Mouse (Mus musculus) heart, embryonic 13.5 days (tissue): Measurements from ENCODE around the gene Mdm2. TPM values are rescaled to one million over a fixed set of nuclear protein-coding genes. Genes with fewer than 3 reads are reported as not detected.
"Not testable (repeated sequence)": the region's sequence is repeated elsewhere in the genome, so short reads cannot be mapped to it uniquely, and the experiment has no call there.

ENCODE experiments used
- ATAC-seq: fragments of 200-750 bp; cut with Nextera tagmentation; 2 replicates; pipeline ENCODE4 v1.8.0; 2017; ENCODE audit warnings: moderate TSS enrichment; ENCODE audit not compliant: insufficient number of reproducible peaks, low FRiP score, low TSS enrichment; ENCODE audit errors: extremely low read depth
- H3K27ac ChIP-seq: fragments of 300-500 bp; sonication (generic); replicated peaks from 2 replicates; pipeline ENCODE4 v1.5.1; 2015; ENCODE audit warnings: moderate library complexity, mild to moderate bottlenecking, inconsistent platforms
- H3K27me3 ChIP-seq: fragments of 300-500 bp; sonication (generic); replicated peaks from 2 replicates; pipeline ENCODE4 v1.6.1; 2015; ENCODE audit warnings: mild to moderate bottlenecking, inconsistent platforms
- H3K36me3 ChIP-seq: fragments of 300-500 bp; sonication (generic); 2 replicates; pipeline ENCODE4 v1.6.1; 2015; ENCODE audit warnings: mild to moderate bottlenecking, inconsistent platforms
- H3K4me1 ChIP-seq: fragments of 300-500 bp; sonication (generic); 2 replicates; pipeline ENCODE4 v1.6.1; 2015; ENCODE audit warnings: inconsistent platforms
- H3K4me2 ChIP-seq: fragments of 300-500 bp; sonication (generic); 2 replicates; pipeline ENCODE4 v1.6.1; 2015; ENCODE audit warnings: inconsistent platforms, mild to moderate bottlenecking, moderate library complexity
- H3K4me3 ChIP-seq: fragments of 300-500 bp; sonication (generic); 2 replicates; pipeline ENCODE4 v1.5.1; 2015; ENCODE audit warnings: moderate library complexity, mild to moderate bottlenecking, inconsistent platforms
- H3K9ac ChIP-seq: fragments of 300-500 bp; sonication (generic); 2 replicates; pipeline ENCODE4 v1.6.1; 2015; ENCODE audit warnings: inconsistent platforms, mild to moderate bottlenecking, moderate library complexity
- H3K9me3 ChIP-seq: fragments of 300-500 bp; sonication (generic); 2 replicates; pipeline ENCODE4 v1.6.1; 2016; ENCODE audit warnings: inconsistent platforms
- WGBS: fragments of 180-500 bp; shearing (Covaris S2); methylation state at CpG from one replicate; pipeline ENCODE4 v1.1.7; 2015; ENCODE audit warnings: mixed read lengths; 5-methylcytosine and 5-hydroxymethylcytosine counted together
- polyA plus RNA-seq: library from polyadenylated mRNA; unstranded; fragments of >200 nt; fragmentation: Nextera tagmentation; extraction: Ambion mirVana; gene quantifications from 2 replicates; pipeline ENCODE4 v1.2.1, GENCODE M21; 2015

Gene Mdm2
- polyA plus RNA-seq: 38.7 and 41.5 TPM in 2 replicates

DNA sequence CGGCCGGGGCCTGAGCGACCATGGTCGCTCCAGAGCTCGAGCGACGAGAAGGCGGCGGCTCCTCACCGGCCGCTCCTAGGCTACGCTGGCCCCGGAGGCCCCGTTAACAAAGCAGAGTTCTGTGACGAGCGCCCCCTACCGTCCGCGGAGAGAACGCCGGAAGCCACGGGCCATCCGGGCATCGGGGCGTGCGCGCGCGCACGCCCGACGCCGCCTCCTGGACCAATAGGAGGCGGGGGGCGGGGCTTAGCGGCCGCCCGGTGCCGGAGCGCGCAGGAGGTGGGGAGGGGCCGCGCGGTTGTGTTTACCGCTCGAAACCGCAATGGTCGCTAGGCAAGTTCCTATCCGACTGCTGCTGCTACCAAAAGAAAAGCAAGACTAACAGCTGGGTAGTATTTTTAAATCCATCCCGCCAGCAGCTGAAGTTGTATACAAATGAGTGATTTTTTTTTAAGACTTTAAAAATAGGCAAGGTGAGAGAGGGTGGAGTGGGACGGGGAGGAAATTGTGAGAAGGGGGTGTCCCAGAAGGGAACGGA, at the start of gene Mdm2:
Gene Mdm2, minus strand, starts transcription at position 155 of the 538 bp plus-strand sequence.
- H3K4me3 ChIP-seq: peak within 1 kb of the TSS; percentile 92
- H3K9me3 ChIP-seq: no peaks in the 10 kb centered on the region
- peak within 1 kb of the TSS; percentile 100 for H3K9ac ChIP-seq
- peak within 1 kb of the TSS; percentile 83 for H3K4me2 ChIP-seq
- peak within 1 kb of the TSS; percentile 99 for H3K27ac ChIP-seq
- peaks cover 34% of the 10 kb centered on the region for H3K4me1 ChIP-seq
- peaks cover 27% of the 10 kb centered on the region for H3K36me3 ChIP-seq
- under 1% methylated on average over 52 of the region's 52 CpGs for WGBS
- peak; percentile 91 for ATAC-seq
- H3K27me3 ChIP-seq: no peaks in the 10 kb centered on the region

DNA sequence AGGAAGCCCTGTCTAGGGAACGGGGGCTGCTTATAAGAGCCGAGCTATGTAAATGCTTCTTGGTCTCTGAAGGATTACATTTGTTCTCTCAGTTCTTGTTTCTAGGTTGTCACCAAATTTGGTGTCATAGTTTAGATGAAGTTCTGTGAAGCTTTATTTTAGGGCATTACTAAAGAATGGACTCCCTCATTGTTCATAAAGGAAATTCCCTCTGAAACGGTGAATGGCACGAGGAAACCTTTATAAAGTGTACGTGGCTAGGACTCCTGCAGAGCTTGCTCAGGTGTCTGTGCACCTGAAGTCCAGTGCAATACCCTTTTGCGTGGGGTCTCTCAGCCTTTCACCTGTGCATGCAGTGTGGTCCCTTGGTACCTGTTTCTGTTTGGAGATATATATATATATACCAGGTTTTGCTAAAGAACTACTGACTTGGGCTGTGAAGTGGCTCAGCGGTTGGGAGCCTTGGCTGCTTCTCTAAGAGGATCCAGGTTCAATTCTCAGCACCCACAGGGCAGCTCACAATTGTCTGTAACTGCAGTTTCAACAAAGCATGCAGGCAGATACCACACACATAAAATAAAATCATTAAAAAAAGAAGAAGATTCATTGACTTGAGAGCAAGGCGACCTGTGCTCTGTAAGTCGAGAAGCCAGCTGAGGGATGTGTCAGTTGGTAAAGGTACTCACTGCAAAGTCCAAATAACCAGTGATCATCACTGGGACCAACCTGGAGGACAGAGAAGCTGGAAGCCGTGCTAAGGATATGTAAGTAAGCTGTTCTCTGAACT, 49.5 kb upstream of the Mdm2 start:
- 88% methylated on average over 10 of the region's 10 CpGs for WGBS
- H3K27me3 ChIP-seq: no peaks in the 10 kb centered on the region
- H3K4me1 ChIP-seq: no peaks in the 10 kb centered on the region
- peaks cover 98% of the 10 kb centered on the region for H3K36me3 ChIP-seq
- H3K4me2 ChIP-seq: no peak overlapping the region
- no peaks in the 10 kb centered on the region for H3K9me3 ChIP-seq
- no peak for ATAC-seq
- H3K4me3 ChIP-seq: no peak overlapping the region
- no peak overlapping the region for H3K27ac ChIP-seq
- no peak overlapping the region for H3K9ac ChIP-seq

DNA sequence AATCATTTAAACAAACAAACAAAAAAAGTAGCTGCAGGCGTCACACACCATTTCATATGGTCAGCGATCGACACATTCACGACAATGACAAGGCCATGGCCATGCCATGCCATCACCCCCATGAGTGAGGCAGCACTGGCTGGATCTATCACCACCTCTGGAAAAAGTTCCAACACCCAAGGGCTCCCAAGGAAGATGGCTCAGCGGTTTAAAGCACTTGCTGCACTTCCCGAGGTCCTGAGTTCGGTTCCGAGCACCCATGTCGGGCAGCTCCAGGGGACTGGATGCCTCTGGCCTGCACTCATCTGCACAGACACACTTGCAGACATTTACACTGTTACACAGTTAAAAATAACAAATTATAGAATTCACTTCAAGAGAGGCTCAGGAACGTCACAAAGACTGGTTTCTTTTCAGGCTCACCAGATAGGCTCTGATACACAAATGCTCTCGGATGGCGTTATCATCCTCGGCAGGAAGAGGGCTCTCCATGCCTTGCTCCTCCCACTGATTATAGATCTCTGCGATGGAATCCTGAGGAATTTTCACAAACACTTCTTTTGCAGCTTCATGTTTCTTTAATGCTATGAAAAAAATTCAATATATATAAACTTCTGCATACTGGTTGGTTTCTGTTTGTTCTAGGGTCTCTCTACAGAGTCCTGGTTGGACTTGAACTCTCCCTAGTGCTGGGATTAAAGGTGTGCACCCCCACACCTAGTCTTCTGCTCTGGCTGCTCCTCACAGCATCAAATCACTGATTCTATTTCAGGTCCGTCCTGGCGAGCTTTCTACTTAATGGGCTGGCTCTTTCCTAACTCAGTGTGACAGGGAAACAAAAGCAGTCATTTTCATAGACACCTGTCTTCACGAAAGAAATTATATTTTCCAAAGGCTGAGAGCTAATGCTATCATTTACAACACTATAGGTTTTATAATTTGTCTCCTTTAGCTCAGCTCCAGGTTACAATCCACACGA, 48.5 kb upstream of the Mdm2 start:
- Histone ChIP-seq H3K9me3 (no peaks in the 10 kb centered on the region), H3K4me3 (no peak overlapping the region), H3K9ac (no peak overlapping the region), H3K27ac (no peak overlapping the region), H3K4me2 (no peak overlapping the region), H3K27me3 (no peaks in the 10 kb centered on the region), H3K36me3 (peaks cover 99% of the 10 kb centered on the region), H3K4me1 (no peaks in the 10 kb centered on the region)
- 80% methylated on average over 18 of the region's 18 CpGs for WGBS
- no peak for ATAC-seq

DNA sequence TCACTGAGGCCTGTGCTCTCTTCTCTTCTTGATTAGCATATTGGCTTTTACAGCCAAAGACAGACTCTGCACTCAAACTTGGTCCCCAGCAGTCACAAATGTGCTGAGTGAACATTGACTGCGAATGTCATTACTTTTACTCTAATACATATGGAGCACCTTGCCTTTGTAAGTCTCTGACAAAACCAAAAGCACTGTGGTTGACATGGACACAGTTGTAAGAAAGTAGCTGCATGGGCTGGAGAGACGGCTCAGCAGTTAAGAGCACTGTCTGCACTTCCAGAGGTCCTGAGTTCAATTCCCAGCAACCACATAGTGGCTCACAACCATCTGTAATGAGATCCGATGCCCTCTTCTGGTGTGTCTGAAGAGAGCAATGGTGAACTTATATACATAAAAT, 47.8 kb upstream of the Mdm2 start:
- ATAC-seq, H3K9me3 ChIP-seq, H3K4me2 ChIP-seq, H3K4me1 ChIP-seq, H3K27ac ChIP-seq, H3K27me3 ChIP-seq, H3K4me3 ChIP-seq, H3K9ac ChIP-seq: not testable (repeated sequence)
- WGBS: 93% methylated on average over 3 of the region's 3 CpGs
- peaks cover 96% of the 10 kb centered on the region for H3K36me3 ChIP-seq

DNA sequence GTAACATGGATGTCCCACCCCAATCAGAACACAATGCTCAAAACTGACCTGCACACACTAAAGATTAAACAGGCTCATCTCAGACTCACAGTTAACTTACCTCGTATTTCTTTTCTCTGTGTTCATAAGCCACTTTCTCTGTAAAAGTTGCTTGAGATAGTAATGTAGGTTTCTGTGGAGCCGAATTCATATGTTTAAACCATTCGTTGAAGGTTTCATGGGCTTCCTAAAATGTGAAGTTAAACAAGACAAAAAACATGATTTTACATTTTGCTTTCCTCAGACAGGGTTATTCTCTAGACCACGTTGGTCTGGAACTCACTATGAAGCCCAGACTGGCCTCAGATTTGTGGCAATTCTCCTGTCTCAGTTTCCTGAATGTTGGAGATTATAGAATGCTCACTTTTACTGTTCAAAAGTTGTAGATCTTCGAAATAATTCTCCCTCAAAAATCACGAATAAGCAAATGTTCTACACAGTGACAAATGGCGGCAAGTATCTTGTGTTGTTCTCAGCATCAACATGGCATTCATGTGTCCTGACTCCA, 47.3 kb upstream of the Mdm2 start:
- Histone ChIP-seq H3K27ac (no peak overlapping the region), H3K4me3 (no peak overlapping the region), H3K36me3 (peaks cover 97% of the 10 kb centered on the region), H3K27me3 (no peaks in the 10 kb centered on the region), H3K9ac (no peak overlapping the region), H3K9me3 (no peaks in the 10 kb centered on the region), H3K4me2 (no peak overlapping the region), H3K4me1 (no peaks in the 10 kb centered on the region)
- ATAC-seq: no peak
- 93% methylated on average over 7 of the region's 7 CpGs for WGBS

- no peak overlapping the region for H3K4me2 ChIP-seq
- ATAC-seq: no peak
- H3K4me3 ChIP-seq: no peak overlapping the region
- H3K36me3 ChIP-seq: peaks cover 97% of the 10 kb centered on the region
- no peaks in the 10 kb centered on the region for H3K27me3 ChIP-seq
- no peaks in the 10 kb centered on the region for H3K9me3 ChIP-seq
- H3K4me1 ChIP-seq: no peaks in the 10 kb centered on the region
- no peak overlapping the region for H3K9ac ChIP-seq
- no peak overlapping the region for H3K27ac ChIP-seq
- WGBS: 90% methylated on average over 1 of the region's 1 CpGs
Measured at GRCm38 (mm10) chr10:117757259-117757658, 46.7 kb upstream of the Mdm2 start.

GRCm38 (mm10) chr10:117756784-117757183, 46.2 kb upstream of the Mdm2 start:
- H3K36me3 ChIP-seq: peaks cover 97% of the 10 kb centered on the region
- H3K9ac ChIP-seq: no peak overlapping the region
- no peak overlapping the region for H3K4me2 ChIP-seq
- H3K27ac ChIP-seq: no peak overlapping the region
- WGBS: 90% methylated on average over 5 of the region's 5 CpGs
- H3K27me3 ChIP-seq: no peaks in the 10 kb centered on the region
- H3K4me1 ChIP-seq: no peaks in the 10 kb centered on the region
- ATAC-seq: no peak
- H3K4me3 ChIP-seq: no peak overlapping the region
- no peaks in the 10 kb centered on the region for H3K9me3 ChIP-seq

- 88% methylated on average over 11 of the region's 11 CpGs for WGBS
- no peaks in the 10 kb centered on the region for H3K9me3 ChIP-seq
- no peak overlapping the region for H3K4me2 ChIP-seq
- no peak for ATAC-seq
- no peak overlapping the region for H3K27ac ChIP-seq
- no peaks in the 10 kb centered on the region for H3K27me3 ChIP-seq
- no peak overlapping the region for H3K9ac ChIP-seq
- peaks cover 97% of the 10 kb centered on the region for H3K36me3 ChIP-seq
- H3K4me1 ChIP-seq: no peaks in the 10 kb centered on the region
- no peak overlapping the region for H3K4me3 ChIP-seq
Measured at GRCm38 (mm10) chr10:117755799-117756467, 45.4 kb upstream of the Mdm2 start.

- H3K27ac ChIP-seq: no peak overlapping the region
- no peak; the same call in 1 of the 2 replicates for ATAC-seq
Measured at GRCm38 (mm10) chr10:117755086-117755798, 44.7 kb upstream of the Mdm2 start.

DNA sequence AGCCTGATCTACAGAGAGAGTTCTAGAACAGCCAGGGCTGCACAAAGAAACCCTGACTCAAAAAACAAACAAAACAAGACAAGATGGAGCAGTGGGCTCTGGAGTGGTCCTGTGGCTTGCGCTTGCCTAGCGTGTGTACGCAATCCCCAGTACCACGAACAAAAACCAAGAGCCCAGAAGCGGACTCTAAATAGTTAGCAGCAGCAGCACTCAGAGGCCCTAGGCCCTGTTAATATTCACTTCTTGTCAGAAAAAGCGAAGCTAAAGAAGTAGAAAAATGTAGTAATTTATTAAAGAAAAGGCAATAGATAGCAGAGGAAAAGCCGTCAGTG, 44.0 kb upstream of the Mdm2 start:
- H3K4me2 ChIP-seq: no peak overlapping the region
- no peak overlapping the region for H3K9ac ChIP-seq
- peaks cover 95% of the 10 kb centered on the region for H3K36me3 ChIP-seq
- WGBS: 96% methylated on average over 7 of the region's 7 CpGs
- no peaks in the 10 kb centered on the region for H3K4me1 ChIP-seq
- no peak overlapping the region for H3K4me3 ChIP-seq
- H3K27ac ChIP-seq: no peak overlapping the region
- H3K9me3 ChIP-seq: peaks cover 5% of the 10 kb centered on the region; the same call in 1 of the 2 replicates
- H3K27me3 ChIP-seq: no peaks in the 10 kb centered on the region
- ATAC-seq: no peak

More at GRCm38 (mm10) chr10:117755086-117755798, 44.7 kb upstream of the Mdm2 start:
- Histone ChIP-seq H3K4me3 (no peak overlapping the region), H3K36me3 (peaks cover 95% of the 10 kb centered on the region), H3K9me3 (no peaks in the 10 kb centered on the region), H3K4me2 (no peak overlapping the region), H3K27me3 (no peaks in the 10 kb centered on the region), H3K4me1 (no peaks in the 10 kb centered on the region), H3K9ac (no peak overlapping the region)
- 85% methylated on average over 13 of the region's 13 CpGs for WGBS
